Mouse (Mus musculus) liver, embryonic 16.5 days (tissue): ENCODE data around the gene Rec8. TPM values are rescaled to one million over a fixed set of nuclear protein-coding genes. Genes with fewer than 3 reads are reported as not detected.

Source experiments
- ATAC-seq: fragments of 200-750 bp; cut with Nextera tagmentation; 2 replicates; pipeline ENCODE4 v1.8.0; 2017; ENCODE audit warnings: low read depth, mild to moderate bottlenecking, moderate number of reproducible peaks, moderate library complexity
- H3K27ac ChIP-seq: fragments of 300-500 bp; sonication (generic); 2 replicates; pipeline ENCODE4 v1.5.1; 2014; ENCODE audit warnings: mild to moderate bottlenecking, low read length
- H3K27me3 ChIP-seq: fragments of 300-500 bp; sonication (generic); 2 replicates; pipeline ENCODE4 v1.6.1; 2014; ENCODE audit warnings: low read depth, low read length, mixed read lengths; ENCODE audit not compliant: control insufficient read depth, insufficient read depth
- H3K36me3 ChIP-seq: fragments of 300-500 bp; sonication (generic); 2 replicates; pipeline ENCODE4 v1.6.1; 2014; ENCODE audit warnings: mild to moderate bottlenecking; ENCODE audit not compliant: control insufficient read depth, insufficient read depth
- H3K4me1 ChIP-seq: fragments of 300-500 bp; sonication (generic); 2 replicates; pipeline ENCODE4 v1.6.1; 2014; ENCODE audit warnings: low read depth, low read length, mixed read lengths; ENCODE audit not compliant: control insufficient read depth
- H3K4me2 ChIP-seq: fragments of 300-500 bp; sonication (generic); 2 replicates; pipeline ENCODE4 v1.6.1; 2014; ENCODE audit warnings: low read depth, low read length, mixed read lengths
- H3K4me3 ChIP-seq: fragments of 300-500 bp; sonication (generic); 2 replicates; pipeline ENCODE4 v1.5.1; 2014; ENCODE audit warnings: low read depth, mild to moderate bottlenecking, low read length
- H3K9ac ChIP-seq: fragments of 300-500 bp; sonication (generic); 2 replicates; pipeline ENCODE4 v1.6.1; 2014; ENCODE audit warnings: low read depth, low read length
- H3K9me3 ChIP-seq: fragments of 300-500 bp; sonication (generic); replicated peaks from 2 replicates; pipeline ENCODE4 v1.6.1; 2016; ENCODE audit warnings: low read length; ENCODE audit not compliant: control insufficient read depth
- WGBS: fragments of 180-500 bp; shearing (Covaris S2); extraction: QIAGEN DNeasy Blood & Tissue Kit; methylation state at CpG from one replicate; pipeline ENCODE4 v1.1.7; 2014; ENCODE audit not compliant: insufficient replicate concordance; 5-methylcytosine and 5-hydroxymethylcytosine counted together
- polyA plus RNA-seq: library from polyadenylated mRNA; unstranded; fragments of >200 nt; fragmentation: Nextera tagmentation; extraction: Ambion mirVana; gene quantifications from 2 replicates; pipeline ENCODE4 v1.2.1, GENCODE M21; 2015

Gene Rec8
- polyA plus RNA-seq, 1 experiment from 2014 or later = 3.1 TPM

GRCm38 (mm10) chr14:55618486-55619195 is 804 bp downstream of the Rec8 start:
- H3K4me2 ChIP-seq = peak overlapping the region; percentile 62
- peak overlapping the region; percentile 41; the same call in 1 of the 2 replicates for H3K9ac ChIP-seq
- peak overlapping the region; percentile 8; the same call in 1 of the 2 replicates for H3K27ac ChIP-seq
- no peaks in the 10 kb centered on the region for H3K9me3 ChIP-seq
- no peaks in the 10 kb centered on the region for H3K36me3 ChIP-seq
- H3K4me3 ChIP-seq = peak overlapping the region; percentile 41
- H3K4me1 ChIP-seq = peaks cover 34% of the 10 kb centered on the region
- 15% methylated on average over 22 of the region's 22 CpGs for WGBS
- H3K27me3 ChIP-seq = no peaks in the 10 kb centered on the region
- peak; percentile 64 for ATAC-seq

- peak; percentile 54 for ATAC-seq
- no peak overlapping the region for H3K27ac ChIP-seq
- H3K4me2 ChIP-seq = no peak overlapping the region
- H3K27me3 ChIP-seq = no peaks in the 10 kb centered on the region
- no peaks in the 10 kb centered on the region for H3K9me3 ChIP-seq
- H3K36me3 ChIP-seq = peaks cover 11% of the 10 kb centered on the region
- H3K4me3 ChIP-seq = no peak overlapping the region
- H3K4me1 ChIP-seq = peaks cover 10% of the 10 kb centered on the region
- WGBS = 78% methylated on average over 27 of the region's 27 CpGs
- no peak overlapping the region for H3K9ac ChIP-seq
Measured at GRCm38 (mm10) chr14:55628077-55628827, 10.4 kb downstream of the Rec8 start.

GRCm38 (mm10) chr14:55629312-55629711 is 11.5 kb downstream of the Rec8 start:
- no peak overlapping the region for H3K9ac ChIP-seq
- WGBS = 32% methylated on average over 5 of the region's 5 CpGs
- peaks cover 11% of the 10 kb centered on the region for H3K36me3 ChIP-seq
- no peak overlapping the region for H3K27ac ChIP-seq
- no peaks in the 10 kb centered on the region for H3K9me3 ChIP-seq
- H3K27me3 ChIP-seq = no peaks in the 10 kb centered on the region
- no peak for ATAC-seq
- peaks cover 10% of the 10 kb centered on the region for H3K4me1 ChIP-seq
- H3K4me2 ChIP-seq = no peak overlapping the region
- no peak overlapping the region for H3K4me3 ChIP-seq

DNA sequence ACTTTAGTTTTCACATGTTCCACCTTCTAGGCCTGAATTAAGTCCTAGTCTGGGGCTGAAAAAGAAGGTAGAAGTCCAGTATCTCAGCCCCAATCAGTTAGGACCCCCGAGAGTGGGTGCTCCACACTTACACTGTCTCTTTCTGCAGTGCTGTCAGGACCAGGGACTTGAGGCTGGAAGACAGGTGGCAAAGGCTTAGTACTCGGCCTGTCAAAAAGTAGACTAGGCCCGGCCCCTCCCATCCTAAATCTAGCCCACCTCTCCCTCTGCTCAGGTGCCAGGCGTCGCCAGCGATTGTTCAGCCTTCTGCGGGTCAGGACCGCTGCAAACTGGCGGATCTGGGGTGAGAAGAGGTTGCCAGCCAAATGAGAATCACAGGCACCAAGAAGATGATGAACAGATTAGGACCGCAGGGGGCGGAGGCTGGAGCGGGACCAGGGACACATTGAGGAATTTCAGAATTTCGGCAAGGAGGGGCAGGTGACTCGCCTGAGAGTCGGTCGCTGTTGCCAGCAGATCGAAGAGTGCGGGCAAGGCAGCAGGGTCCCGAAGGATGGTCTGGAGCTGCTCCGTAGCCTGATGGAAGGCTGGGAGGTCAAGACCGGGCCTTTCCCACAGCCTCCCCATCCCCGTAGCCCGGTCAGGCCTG is 17.2 kb downstream of the Rec8 start:
- no peak overlapping the region for H3K27ac ChIP-seq
- 3% methylated on average over 23 of the region's 23 CpGs for WGBS
- H3K9ac ChIP-seq = peak overlapping the region; percentile 60
- H3K36me3 ChIP-seq = peaks cover 24% of the 10 kb centered on the region
- peak overlapping the region; percentile 65 for H3K4me3 ChIP-seq
- peaks cover 12% of the 10 kb centered on the region for H3K4me1 ChIP-seq
- peak; percentile 24 for ATAC-seq
- no peaks in the 10 kb centered on the region for H3K9me3 ChIP-seq
- peak overlapping the region; percentile 93 for H3K4me2 ChIP-seq
- no peaks in the 10 kb centered on the region for H3K27me3 ChIP-seq

GRCm38 (mm10) chr14:55635523-55636007 is 17.7 kb downstream of the Rec8 start, which contains the start of gene Ipo4:
Ipo4 (minus strand) TSS chr14:55635957.
- Histone ChIP-seq H3K4me2 (peak within 1 kb of the TSS; percentile 93), H3K9ac (peak within 1 kb of the TSS; percentile 60), H3K4me1 (peaks cover 12% of the 10 kb centered on the region), H3K36me3 (peaks cover 27% of the 10 kb centered on the region), H3K27me3 (no peaks in the 10 kb centered on the region), H3K4me3 (peak within 1 kb of the TSS; percentile 65), H3K27ac (peak within 1 kb of the TSS; percentile 49; the same call in 1 of the 2 replicates), H3K9me3 (no peaks in the 10 kb centered on the region)
- whole genome bisulfite sequencing = 1% methylated on average over 33 of the region's 33 CpGs
- peak; percentile 82 for ATAC-seq

- Histone ChIP-seq H3K9ac (no peak within 1 kb of the TSS), H3K36me3 (peaks cover 32% of the 10 kb centered on the region), H3K27me3 (no peaks in the 10 kb centered on the region), H3K9me3 (no peaks in the 10 kb centered on the region), H3K27ac (no peak within 1 kb of the TSS), H3K4me1 (peaks cover 25% of the 10 kb centered on the region), H3K4me3 (no peak within 1 kb of the TSS), H3K4me2 (no peak within 1 kb of the TSS)
- WGBS = 87% methylated on average over 9 of the region's 9 CpGs
- no peak for ATAC-seq
Measured at GRCm38 (mm10) chr14:55637795-55638194, 20.0 kb downstream of the Rec8 start, which contains the start of gene Gm49378. Gm49378 (minus strand) TSS chr14:55637895.

DNA sequence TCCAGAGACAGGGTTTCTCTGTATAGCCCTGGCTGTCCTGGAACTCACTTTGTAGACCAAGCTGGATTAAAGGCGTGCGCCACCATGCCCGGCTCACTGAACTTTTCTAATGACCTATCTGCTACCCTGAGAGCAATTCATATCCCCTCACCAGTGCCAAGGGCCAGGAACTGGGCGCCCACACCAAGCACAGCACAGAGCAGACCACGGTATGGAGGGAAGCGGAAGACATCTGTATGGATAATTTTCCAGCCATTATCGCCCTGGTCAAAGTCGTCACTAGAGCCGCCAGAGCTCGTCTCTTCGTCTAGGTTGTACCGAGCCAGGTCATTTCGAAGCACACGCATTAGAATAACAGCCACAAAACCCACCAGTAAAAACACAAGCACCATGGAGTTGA is 23.0 kb downstream of the Rec8 start:
- no peak overlapping the region for H3K4me2 ChIP-seq

DNA sequence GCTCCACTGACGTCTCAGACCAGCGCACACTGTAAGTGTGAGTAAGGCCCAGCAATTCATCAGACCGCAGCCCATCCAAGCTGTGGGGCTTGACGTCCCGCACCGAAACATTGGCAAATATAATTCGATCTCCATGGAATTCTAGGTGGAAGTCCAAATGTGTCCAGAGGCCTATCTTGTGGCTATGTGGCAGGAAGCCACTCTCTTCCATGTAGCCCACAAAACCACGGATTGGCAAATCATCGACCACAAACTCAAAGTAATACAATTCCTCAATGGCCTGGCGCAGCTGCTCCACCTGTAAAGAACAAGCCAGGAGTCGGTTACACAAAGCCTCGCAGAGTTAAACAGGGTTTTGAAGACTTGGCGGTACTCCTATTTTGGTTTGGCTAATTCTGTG is 23.5 kb downstream of the Rec8 start:
- ATAC-seq = no peak
- peaks cover 27% of the 10 kb centered on the region for H3K4me1 ChIP-seq
- H3K36me3 ChIP-seq = peaks cover 34% of the 10 kb centered on the region
- 81% methylated on average over 13 of the region's 13 CpGs for WGBS
- H3K4me2 ChIP-seq = no peak overlapping the region
- H3K4me3 ChIP-seq = no peak overlapping the region
- H3K9ac ChIP-seq = no peak overlapping the region
- H3K27ac ChIP-seq = no peak overlapping the region
- H3K9me3 ChIP-seq = no peaks in the 10 kb centered on the region
- H3K27me3 ChIP-seq = no peaks in the 10 kb centered on the region

More for the DNA sequence above, 23.0 kb downstream of the Rec8 start:
- no peak for ATAC-seq
- H3K4me1 ChIP-seq = peaks cover 25% of the 10 kb centered on the region
- H3K27ac ChIP-seq = no peak overlapping the region
- H3K9ac ChIP-seq = no peak overlapping the region
- 90% methylated on average over 14 of the region's 14 CpGs for WGBS
- peaks cover 32% of the 10 kb centered on the region for H3K36me3 ChIP-seq
- no peaks in the 10 kb centered on the region for H3K9me3 ChIP-seq
- H3K27me3 ChIP-seq = no peaks in the 10 kb centered on the region
- no peak overlapping the region for H3K4me3 ChIP-seq
